Mouse (Mus musculus) cerebellum, adult (tissue): ENCODE measurements around the gene Fbxo9.
"Not testable (repeated sequence)": the region's sequence is repeated elsewhere in the genome, so short reads cannot be mapped to it uniquely, and the experiment has no call there.

Experiments
- ATAC-seq: cut with Nextera tagmentation; 2 replicates; pipeline ENCODE4 v1.9.2; 2017; ENCODE audit warnings: mild to moderate bottlenecking, moderate library complexity, mixed read lengths; ENCODE audit not compliant: insufficient number of reproducible peaks, low FRiP score, low TSS enrichment

Fbxo9 gene

GRCm38 (mm10) chr9:78073291-78073690 is 35.6 kb downstream of the Fbxo9 start:
- ATAC-seq: not testable (repeated sequence)

DNA sequence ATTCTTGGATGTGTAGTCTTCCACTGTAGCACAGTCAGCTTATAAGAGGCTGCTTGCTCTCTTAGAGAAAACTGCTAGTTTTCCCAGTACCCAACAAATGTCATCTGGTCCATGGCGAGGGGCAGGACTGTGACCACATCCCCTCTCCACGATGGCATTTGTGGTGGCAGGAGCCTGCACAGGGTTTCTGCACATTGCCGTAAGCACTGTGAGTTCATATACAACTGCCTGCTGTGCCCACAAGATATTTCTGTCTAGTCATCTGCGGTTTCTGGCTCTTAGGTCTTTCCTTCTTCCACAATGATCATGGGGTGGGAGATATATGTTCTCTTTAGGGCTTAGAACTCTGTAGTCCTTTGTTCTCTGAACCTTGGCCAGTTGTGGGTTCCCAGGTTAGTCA is 37.2 kb downstream of the Fbxo9 start:
- no peak for ATAC-seq

- no peak for ATAC-seq
These were observed 38.4 kb downstream of the Fbxo9 start for GRCm38 (mm10) chr9:78070496-78070895.

DNA sequence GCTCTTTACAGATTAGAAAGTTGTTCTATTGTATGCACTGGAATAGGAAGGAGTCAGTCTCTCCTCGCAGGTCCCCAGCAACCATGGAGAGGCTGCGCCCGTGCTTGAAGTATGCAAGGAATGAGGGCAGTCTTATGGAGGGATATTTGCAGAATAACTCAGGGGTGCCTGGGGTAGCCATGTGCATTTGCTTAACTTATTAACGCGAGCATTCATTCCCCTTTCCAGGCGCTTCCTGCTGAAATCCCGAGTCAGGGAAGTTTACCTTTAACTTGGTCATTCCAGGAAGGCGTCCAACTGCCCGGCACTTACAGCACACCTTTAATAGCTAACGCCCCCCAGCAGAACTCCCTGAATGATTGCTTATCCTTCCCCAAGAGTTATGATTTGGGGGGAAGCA is 44.7 kb downstream of the Fbxo9 start:
- no peak for ATAC-seq

DNA sequence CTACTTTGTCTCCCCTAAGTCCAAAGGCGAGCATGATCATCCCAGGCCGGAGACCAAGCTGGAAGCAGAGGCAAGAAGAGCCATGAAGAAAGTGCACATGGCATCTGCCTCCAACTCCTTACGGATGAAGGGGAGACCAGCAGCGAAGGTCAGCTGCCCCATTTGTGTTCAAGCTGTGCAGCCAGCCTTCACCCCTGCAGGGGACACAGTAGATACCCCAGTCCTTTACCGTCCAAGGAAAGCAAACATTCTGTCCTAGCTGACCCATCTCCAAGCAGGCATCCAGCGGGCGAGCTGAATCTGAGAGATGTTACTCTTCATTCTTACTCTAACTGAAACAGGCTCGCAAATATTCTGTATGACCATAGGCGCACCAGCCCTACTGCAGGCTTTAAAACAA is 46.5 kb downstream of the Fbxo9 start:
- ATAC-seq: no peak

DNA sequence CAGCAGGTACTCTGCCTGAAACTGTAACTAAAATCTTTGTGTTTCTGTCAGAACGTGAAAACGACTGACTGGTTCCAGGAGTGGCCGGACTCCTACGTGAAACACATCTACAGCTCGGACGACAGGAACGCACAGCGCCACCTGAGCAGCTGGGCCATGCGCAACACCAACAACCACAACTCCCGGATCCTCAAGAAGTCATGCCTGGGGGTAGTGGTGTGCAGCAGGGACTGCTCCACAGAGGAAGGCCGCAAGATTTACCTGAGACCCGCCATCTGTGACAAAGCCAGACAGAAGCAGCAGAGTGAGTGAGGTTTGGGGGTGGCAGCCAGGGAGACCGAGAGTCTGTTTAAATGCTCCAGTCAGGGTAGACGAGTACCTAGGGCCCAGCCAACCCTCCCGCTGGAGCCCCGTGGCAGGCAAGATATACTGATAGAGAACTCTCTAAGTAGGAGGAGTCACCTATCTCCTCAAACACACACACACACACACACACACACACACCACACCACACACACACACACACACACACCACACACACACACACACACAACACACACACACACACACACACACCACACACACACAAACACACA is 49.2 kb downstream of the Fbxo9 start:
- no peak for ATAC-seq

GRCm38 (mm10) chr9:78054298-78054697 is 54.6 kb downstream of the Fbxo9 start:
- ATAC-seq: no peak

DNA sequence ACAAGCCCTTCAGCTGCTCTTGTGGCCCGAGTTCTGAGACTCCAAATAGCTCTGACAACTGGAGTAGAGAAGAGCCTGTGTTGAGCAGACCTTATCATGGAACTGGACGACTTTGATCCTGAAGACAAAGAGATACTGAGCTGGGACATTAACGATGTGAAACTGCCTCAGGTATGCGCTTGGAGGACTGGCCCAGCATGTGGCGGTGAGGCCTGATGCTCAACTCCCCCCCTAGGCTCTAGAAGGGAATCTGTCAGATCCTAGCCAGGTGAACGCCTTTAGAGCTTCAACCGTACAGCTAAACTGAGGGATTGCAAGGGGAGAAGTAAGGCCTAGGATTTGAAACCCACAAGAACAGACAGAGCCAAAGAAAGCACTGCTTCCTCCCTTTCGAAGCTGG is 55.0 kb downstream of the Fbxo9 start:
- ATAC-seq: no peak

- ATAC-seq: no peak
These were observed 57.2 kb downstream of the Fbxo9 start, which contains the start of gene Gcm1 for GRCm38 (mm10) chr9:78051677-78052076. Gcm1 (plus strand) TSS chr9:78051924.

- no peak for ATAC-seq
These were observed 58.4 kb downstream of the Fbxo9 start for GRCm38 (mm10) chr9:78050452-78050970.

DNA sequence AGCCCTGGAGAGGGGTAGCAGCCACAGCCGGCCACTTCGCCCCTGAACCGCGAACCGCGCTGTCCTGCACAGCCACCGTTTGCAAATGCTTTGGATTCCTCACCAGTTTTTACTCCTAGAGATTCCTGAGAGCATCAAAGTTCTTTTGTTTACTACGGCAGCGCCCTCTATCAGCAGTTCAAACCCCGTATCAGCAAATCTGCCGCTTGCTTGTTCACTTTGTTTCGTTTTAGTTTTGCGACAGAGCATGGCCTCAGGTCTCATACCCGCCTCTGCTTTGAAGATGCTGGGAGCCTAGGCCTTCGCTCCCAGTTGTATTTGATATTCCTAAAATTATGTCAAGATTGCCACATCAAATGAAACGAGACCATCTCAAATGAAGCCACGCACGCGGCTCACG is 62.1 kb downstream of the Fbxo9 start:
- no peak for ATAC-seq

DNA sequence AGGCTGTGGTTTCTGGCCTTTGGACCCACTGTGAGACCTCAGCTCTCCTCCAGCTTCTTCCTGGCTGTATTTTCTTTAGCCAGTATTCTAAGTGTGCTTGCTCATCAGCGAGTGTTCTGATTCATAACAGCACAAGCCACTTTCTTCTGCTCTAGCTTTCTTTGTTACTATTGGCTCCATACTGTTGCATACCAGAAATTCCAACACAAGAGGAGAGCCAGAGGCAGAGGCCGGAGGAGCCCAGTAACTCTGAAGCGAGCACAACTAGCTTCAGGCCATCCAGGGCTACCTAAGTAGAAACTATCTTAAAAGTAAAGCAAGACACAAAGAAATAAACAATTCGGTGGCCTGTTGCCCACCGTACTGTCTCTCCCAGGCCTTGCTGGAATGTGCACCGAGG is 63.7 kb downstream of the Fbxo9 start:
- ATAC-seq: no peak

- peak; percentile 78; the same call in 1 of the 2 replicates for ATAC-seq
These were observed 69.9 kb downstream of the Fbxo9 start for GRCm38 (mm10) chr9:78038755-78039489.

DNA sequence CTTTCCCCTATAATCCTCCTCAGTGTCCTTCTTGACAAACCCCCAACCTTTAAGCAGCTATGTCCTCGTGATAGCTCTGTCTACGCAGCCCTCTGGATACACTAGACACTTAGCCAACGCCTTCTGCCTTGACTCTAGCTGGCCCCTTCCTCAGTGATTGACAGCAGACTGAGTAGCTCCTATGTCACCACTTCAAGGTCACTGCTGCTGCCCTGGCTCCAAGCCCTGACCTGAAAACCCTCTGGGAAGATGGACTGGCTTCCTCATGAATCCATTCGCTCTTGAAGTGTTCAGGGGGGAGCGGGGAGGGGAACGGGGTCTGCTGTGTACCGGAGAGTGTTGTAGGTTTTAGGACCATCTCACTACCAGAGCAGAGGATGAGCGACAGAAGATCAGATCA is 73.0 kb downstream of the Fbxo9 start:
- no peak for ATAC-seq

DNA sequence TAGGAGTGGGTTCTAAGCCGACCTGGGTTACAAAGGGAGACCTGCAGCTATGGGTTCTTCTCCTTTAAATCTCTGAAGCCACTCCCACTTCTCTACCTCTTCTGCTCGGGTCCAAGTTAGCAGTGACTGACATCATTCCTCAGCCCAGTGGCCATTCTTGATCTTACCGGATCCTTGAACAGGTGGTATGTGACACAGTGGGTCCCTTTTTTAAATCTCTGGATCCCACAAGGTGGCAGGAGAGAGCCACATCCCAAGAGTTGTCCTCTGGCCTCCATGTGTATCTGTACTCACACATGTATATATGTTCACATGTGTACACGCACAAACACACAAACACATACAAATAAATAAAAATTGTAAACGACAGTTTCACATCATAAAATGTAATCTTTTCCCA is 73.6 kb downstream of the Fbxo9 start:
- no peak for ATAC-seq

DNA sequence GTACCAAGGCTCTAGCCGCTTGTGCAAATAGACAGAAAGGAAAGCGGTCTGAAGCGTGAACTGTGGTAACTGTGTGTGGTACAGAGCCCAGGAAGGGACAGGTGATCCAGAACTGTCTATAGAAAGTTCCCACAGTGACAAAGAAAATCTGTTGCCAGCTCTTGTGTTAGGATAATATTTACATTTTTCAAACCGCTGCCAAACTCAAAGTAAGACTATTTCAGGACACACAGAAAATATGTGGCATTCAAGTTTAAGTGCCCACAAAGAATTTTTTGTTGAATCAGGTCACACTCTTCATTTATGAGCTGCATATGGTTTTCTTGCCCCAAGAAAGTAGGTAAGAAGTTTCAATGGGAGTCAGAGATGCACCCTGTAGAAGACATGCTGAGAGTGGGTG is 75.9 kb downstream of the Fbxo9 start:
- no peak for ATAC-seq
